Mouse (Mus musculus) gastrocnemius, postnatal 14 days (tissue): ENCODE results near the gene Fbxl3. TPM values are rescaled to one million over a fixed set of nuclear protein-coding genes. Genes with fewer than 3 reads are reported as not detected.

Experiments used
- DNase-seq: peaks from one replicate; pipeline ENCODE4 v3.0.0; 2021; ENCODE audit warnings: mixed read lengths
- intact Hi-C: fragments of 180-260 bp; cut with DNase I; formaldehyde crosslinking; loops from one replicate; pipeline ENCODE4 v1.15.1; 2025; ENCODE audit warnings: low total_unique reads
- long read RNA-seq, 2 experiments: library from polyadenylated mRNA; stranded (forward); transcript quantifications; one replicate each; pipeline ENCODE4 v2.0.0; 2021
- total RNA-seq, 2 experiments: library from RNA; stranded (reverse); gene quantifications; 2 replicates each; pipeline ENCODE4 v1.2.3; 2021

Fbxl3 gene
- total RNA-seq, result 10 to 100 TPM; 33.7 to 39.5 TPM
- long read RNA-seq, experiment 1, full-length matches to known transcripts, result 25 of 34 reads
- long read RNA-seq, experiment 1, partial matches to known transcripts, result 0 of 34 reads
- long read RNA-seq, experiment 1, other reads (novel, unspliced or antisense), result 9 of 34 reads
- long read RNA-seq, experiment 2, full-length matches to known transcripts, result 30 of 37 reads
- long read RNA-seq, experiment 2, partial matches to known transcripts, result 2 of 37 reads
- long read RNA-seq, experiment 2, other reads (novel, unspliced or antisense), result 5 of 37 reads

GRCm38 (mm10) chr14:103099238-103099933 is at the start of gene Fbxl3:
Gene Fbxl3, minus strand, starts transcription at chr14:103099566.
- intact Hi-C loops, result no loop called here

GRCm38 (mm10) chr14:103131991-103132390 is 32.6 kb upstream of the Fbxl3 start:
- intact Hi-C loops, result no loop called here

More at GRCm38 (mm10) chr14:103099238-103099933, at the start of gene Fbxl3:
- peak; percentile 92 for DNase-seq

GRCm38 (mm10) chr14:103125756-103126155 is 26.4 kb upstream of the Fbxl3 start:
- intact Hi-C loops, result no loop called here

More at GRCm38 (mm10) chr14:103131991-103132390, 32.6 kb upstream of the Fbxl3 start:
- DNase-seq, result peak; percentile 16

GRCm38 (mm10) chr14:103114994-103115670 is 15.8 kb upstream of the Fbxl3 start:
- intact Hi-C loops, result no loop called here
- no peak for DNase-seq

More at GRCm38 (mm10) chr14:103125756-103126155, 26.4 kb upstream of the Fbxl3 start:
- DNase-seq, result no peak

DNA sequence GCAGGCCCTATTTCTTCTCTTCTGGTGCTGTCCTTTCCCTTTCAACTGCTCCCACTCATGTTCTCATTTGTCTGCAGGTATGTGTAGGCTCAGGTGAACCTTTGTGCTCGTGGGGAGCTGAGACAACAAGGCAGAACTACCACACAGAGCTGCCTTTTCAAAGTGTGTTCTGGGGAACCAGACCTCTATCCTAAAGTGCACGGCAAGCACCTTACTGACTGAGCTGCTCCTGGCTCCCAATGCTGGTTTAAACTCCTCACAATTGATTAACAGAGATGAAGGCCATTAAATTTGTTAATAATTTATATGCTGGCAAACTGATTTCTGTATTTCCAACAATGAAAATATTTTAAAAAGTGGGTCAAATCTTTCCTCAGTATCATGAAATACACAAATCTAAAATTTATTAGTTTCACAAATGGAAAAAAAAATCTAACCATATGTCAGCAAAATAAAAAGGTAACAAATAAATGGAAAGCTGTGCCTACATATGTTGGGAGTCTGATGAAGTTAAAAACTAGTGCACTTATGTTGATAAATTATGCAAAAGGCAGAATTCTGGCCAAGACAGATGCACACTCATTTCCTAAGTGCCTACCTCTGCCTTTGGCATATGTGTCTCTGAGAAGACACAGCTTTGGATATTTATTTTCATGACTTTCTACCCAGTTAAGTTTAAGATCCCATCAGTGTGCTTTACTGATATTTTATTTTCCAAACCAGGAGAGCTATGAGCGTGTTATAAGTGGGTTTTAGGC is 13.4 kb upstream of the Fbxl3 start:
- DNase-seq, result no peak
- intact Hi-C loops, result no loop called here

DNA sequence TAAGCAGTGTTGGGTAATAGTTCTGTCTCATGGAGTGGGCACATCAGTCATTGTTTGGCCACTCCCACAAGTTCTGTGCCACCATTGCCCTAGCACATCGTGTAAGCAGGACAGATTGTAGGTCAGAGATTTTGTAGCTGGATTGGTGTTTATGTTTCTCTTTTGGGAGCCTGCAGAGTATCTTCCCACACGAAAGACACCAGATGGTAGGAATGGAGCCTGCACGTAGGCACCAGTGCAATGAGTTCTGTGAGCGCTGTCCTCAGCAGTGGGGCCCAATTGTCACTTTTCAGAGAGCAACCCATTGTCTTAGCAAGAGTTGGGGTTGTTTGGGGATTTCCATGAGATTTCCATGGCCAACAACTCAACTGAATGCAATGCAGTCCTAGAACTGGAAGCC is 10.6 kb upstream of the Fbxl3 start:
- no peak for DNase-seq
- intact Hi-C loops, result no loop called here

DNA sequence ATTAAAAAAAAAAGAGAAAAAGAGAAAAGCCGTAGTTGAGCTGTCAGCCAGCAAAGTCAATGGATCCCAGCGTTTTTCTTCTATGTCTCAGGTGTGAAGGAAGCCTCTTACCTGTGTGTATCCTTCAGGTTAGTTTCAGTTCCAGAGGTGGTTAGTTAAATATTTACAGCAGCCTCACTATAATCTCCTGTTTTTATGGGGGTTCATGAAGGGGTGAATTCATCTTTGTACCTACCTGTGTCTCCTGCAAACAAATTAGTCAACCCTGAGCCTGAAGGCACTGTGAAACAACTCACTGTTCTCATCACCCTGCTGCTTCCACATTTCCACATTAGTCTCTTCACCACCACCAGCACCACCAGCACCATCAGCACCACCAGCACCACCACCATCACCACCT is 6.9 kb upstream of the Fbxl3 start:
- no peak for DNase-seq
- intact Hi-C loops, result no loop called here

DNA sequence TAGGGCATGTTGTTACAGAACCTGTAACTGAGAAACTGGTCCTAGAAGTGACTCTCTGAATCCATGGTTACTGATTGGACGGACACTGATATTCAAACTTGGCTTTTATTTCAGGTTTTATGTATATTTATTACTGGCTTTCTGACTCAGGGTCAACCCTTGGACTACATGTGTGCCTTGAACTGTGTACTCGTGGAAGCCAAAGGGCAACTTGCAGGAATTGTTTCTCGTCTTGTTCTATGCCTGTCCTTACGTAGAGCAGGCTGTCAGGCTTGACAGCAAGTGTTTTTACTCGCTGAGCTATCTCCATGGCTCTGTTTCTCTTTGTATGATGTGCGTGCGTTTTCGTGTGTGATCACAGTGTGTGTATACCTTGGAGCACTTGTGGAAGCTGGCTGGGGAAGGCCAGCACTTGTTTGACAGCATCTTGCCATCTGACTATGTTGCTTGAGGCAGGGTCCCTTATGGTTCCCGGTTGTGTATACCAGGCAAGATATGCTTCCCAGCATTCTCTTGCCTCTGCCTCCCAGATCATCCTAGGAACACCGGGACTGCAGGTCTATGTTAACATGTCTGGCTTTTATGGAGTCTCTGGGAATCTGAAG is 3.5 kb upstream of the Fbxl3 start:
- intact Hi-C loops, result no loop called here
- no peak for DNase-seq

- intact Hi-C loops, result no loop called here
- no peak for DNase-seq
These were observed 2.9 kb upstream of the Fbxl3 start for GRCm38 (mm10) chr14:103102246-103102645.

DNA sequence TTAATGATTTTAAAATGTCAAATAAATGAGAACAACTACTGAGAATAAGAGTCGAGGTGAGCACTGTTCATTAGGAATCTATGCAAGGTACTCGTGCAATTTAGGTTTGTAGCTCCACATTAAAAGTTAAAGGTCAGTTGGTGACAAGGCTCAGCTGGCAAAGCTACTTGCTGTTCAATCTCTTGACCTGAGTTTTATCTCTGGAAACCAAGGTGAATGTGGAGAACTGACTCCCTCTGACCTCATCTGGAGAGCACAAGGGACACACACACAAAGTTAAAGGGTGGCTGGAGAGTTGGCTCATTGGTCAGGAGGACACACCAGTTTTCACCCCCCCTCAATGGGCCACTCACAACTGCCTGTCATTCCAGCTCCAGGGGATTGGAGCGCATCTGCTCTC is 1.8 kb upstream of the Fbxl3 start:
- intact Hi-C loops, result no loop called here
- no peak for DNase-seq

- no peak for DNase-seq
- intact Hi-C loops, result no loop called here
These were observed 930 bp upstream of the Fbxl3 start for GRCm38 (mm10) chr14:103100296-103100695.

GRCm38 (mm10) chr14:103098587-103099235 is 655 bp downstream of the Fbxl3 start:
- intact Hi-C loops, result no loop called here
- peak; percentile 92 for DNase-seq

- no peak for DNase-seq
- intact Hi-C loops, result no loop called here
These were observed 1.2 kb downstream of the Fbxl3 start for GRCm38 (mm10) chr14:103098213-103098586.

GRCm38 (mm10) chr14:103096621-103097020 is 2.7 kb downstream of the Fbxl3 start:
- intact Hi-C loops, result no loop called here
- DNase-seq, result no peak

GRCm38 (mm10) chr14:103095826-103096225 is 3.5 kb downstream of the Fbxl3 start:
- intact Hi-C loops, result no loop called here
- no peak for DNase-seq

DNA sequence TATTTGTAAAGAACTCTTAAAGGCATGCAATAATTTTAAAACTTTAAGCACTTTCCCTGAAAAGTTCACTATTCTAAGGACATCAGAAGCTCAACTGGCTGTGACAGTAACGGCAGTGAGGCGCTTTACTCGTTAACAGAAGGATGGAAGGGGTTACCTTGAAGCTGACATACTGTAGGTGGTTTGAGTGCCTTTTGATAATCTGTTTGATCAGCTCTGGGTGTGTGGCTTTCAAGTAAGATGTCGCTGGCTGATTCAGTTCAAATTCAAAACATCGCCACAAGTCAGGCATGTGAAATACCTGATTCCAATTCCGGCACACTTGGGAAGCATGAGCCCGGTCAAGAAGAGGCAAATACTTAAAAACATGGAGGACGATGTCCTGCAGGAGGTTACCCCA is 4.3 kb downstream of the Fbxl3 start:
- DNase-seq, result no peak
- intact Hi-C loops, result no loop called here

DNA sequence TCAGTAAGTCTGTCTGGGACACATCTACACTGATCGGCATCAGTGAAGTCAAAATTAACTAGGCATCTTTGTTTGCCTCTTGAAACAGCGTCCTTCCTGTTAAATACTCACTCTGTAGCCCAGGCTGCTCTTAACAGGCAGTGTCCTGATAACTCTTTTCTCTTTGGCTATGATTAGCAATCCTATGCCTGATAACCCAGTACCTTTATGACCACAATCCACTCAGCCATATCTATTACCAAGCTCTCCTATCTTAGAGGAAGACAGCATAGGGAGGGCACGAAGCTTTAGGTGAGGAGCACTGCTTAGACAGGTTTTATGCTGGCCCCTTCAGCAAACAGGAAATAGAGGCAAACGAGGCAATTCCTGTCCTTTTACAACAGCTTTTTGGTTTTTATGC is 5.7 kb downstream of the Fbxl3 start:
- intact Hi-C loops, result no loop called here
- DNase-seq, result no peak

- intact Hi-C loops, result no loop called here
- no peak for DNase-seq
These were observed 6.1 kb downstream of the Fbxl3 start for GRCm38 (mm10) chr14:103093236-103093635.

- DNase-seq, result no peak
- intact Hi-C loops, result no loop called here
These were observed 10.7 kb downstream of the Fbxl3 start for GRCm38 (mm10) chr14:103088624-103089023.
